Mouse (Mus musculus) liver, embryonic 11.5 days (tissue): ENCODE data around the gene Clec2i. TPM values are rescaled to one million over a fixed set of nuclear protein-coding genes. Genes with fewer than 3 reads are reported as not detected.
A peak's percentile ranks its signal among the peaks of the same experiment; 100 is the strongest.

ENCODE experiments used
- ATAC-seq: fragments of 200-750 bp; cut with Nextera tagmentation; replicated peaks from 2 replicates; pipeline ENCODE4 v1.8.0; 2017; ENCODE audit warnings: moderate number of reproducible peaks, mild to moderate bottlenecking, moderate TSS enrichment, moderate library complexity; ENCODE audit not compliant: low FRiP score
- DNase-seq: peaks from one replicate; pipeline ENCODE4 v3.0.0-alpha.2; 2017; ENCODE audit warnings: low spot score
- H3K27ac ChIP-seq: fragments of 300-500 bp; sonication (generic); 2 replicates; pipeline ENCODE4 v1.5.1; 2014; ENCODE audit warnings: mild to moderate bottlenecking, low read depth, low read length, control low read depth
- H3K27me3 ChIP-seq: fragments of 300-500 bp; sonication (generic); replicated peaks from 2 replicates; pipeline ENCODE4 v1.6.1; 2014; ENCODE audit warnings: low read length, mixed read lengths; ENCODE audit not compliant: control insufficient read depth, insufficient read depth
- H3K36me3 ChIP-seq: fragments of 300-500 bp; sonication (generic); 2 replicates; pipeline ENCODE4 v1.6.1; 2014; ENCODE audit warnings: mild to moderate bottlenecking, low read length, moderate library complexity, mixed read lengths; ENCODE audit not compliant: control insufficient read depth, insufficient read depth
- H3K4me1 ChIP-seq: fragments of 300-500 bp; sonication (generic); replicated peaks from 2 replicates; pipeline ENCODE4 v1.6.1; 2014; ENCODE audit warnings: low read length, mixed read lengths; ENCODE audit not compliant: control insufficient read depth, insufficient read depth
- H3K4me2 ChIP-seq: fragments of 300-500 bp; sonication (generic); 2 replicates; pipeline ENCODE4 v1.6.1; 2014; ENCODE audit warnings: mild to moderate bottlenecking, control low read depth, moderate library complexity
- H3K4me3 ChIP-seq: fragments of 300-500 bp; sonication (generic); 2 replicates; pipeline ENCODE4 v1.5.1; 2014; ENCODE audit warnings: low read depth, low read length, control low read depth
- H3K9ac ChIP-seq: fragments of 300-500 bp; sonication (generic); 2 replicates; pipeline ENCODE4 v1.6.1; 2014; ENCODE audit warnings: low read depth, low read length, control low read depth
- H3K9me3 ChIP-seq: fragments of 300-500 bp; sonication (generic); 2 replicates; pipeline ENCODE4 v1.6.1; 2016; ENCODE audit warnings: low read length, inconsistent platforms, mixed read lengths; ENCODE audit not compliant: control insufficient read depth
- WGBS: fragments of 180-500 bp; shearing (Covaris S2); extraction: QIAGEN DNeasy Blood & Tissue Kit; methylation state at CpG from one replicate; pipeline ENCODE4 v1.1.7; 2014; 5-methylcytosine and 5-hydroxymethylcytosine counted together
- polyA plus RNA-seq: library from polyadenylated mRNA; unstranded; fragments of >200 nt; fragmentation: Nextera tagmentation; extraction: Ambion mirVana; gene quantifications from 2 replicates; pipeline ENCODE4 v1.2.1, GENCODE M21; 2014

The Clec2i gene
- polyA plus RNA-seq, 1 experiment from 2014 or later = not detected

DNA sequence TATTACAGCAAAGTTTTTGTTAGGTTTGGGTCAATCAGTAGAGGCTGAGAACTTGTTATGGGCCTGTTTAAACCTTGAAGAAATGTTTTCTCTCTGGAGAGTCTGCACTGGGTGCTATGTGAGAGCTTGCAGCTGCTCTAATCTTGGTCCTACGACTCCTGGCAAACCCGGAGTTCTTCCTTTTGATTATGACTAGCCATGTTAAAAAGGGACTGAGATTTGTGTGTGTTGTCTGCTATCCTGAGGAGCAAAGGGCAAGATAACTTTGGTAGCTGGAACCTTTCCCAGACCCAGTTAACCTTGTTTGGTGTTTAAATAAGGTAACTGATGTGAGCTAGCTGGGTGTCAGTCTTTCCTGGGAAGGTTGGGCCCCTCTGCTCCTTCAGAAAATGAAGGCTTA lies 36.7 kb upstream of the Clec2i start:
- Histone ChIP-seq H3K36me3 (no peaks in the 10 kb centered on the region), H3K9ac (no peak overlapping the region), H3K4me2 (no peak overlapping the region; the same call in 1 of the 2 replicates), H3K4me1 (no peaks in the 10 kb centered on the region; the same call in 1 of the 2 replicates), H3K4me3 (no peak overlapping the region), H3K9me3 (no peaks in the 10 kb centered on the region), H3K27me3 (no peaks in the 10 kb centered on the region), H3K27ac (no peak overlapping the region)
- DNase-seq (no peak), ATAC-seq (no peak)
- 50% methylated on average over 2 of the region's 2 CpGs for WGBS

- Histone ChIP-seq H3K4me2 (no peak overlapping the region), H3K27ac (no peak overlapping the region), H3K27me3 (no peaks in the 10 kb centered on the region), H3K9ac (no peak overlapping the region), H3K36me3 (no peaks in the 10 kb centered on the region), H3K4me1 (no peaks in the 10 kb centered on the region; the same call in 1 of the 2 replicates), H3K9me3 (no peaks in the 10 kb centered on the region), H3K4me3 (no peak overlapping the region)
- ATAC-seq (no peak), DNase-seq (no peak)
- WGBS = 76% methylated on average over 2 of the region's 2 CpGs
Observed at GRCm38 (mm10) chr6:128851151-128851550, 36.2 kb upstream of the Clec2i start.

GRCm38 (mm10) chr6:128852766-128853165 lies 34.6 kb upstream of the Clec2i start:
- no peak overlapping the region for H3K4me3 ChIP-seq
- no peaks in the 10 kb centered on the region for H3K27me3 ChIP-seq
- no peak overlapping the region for H3K9ac ChIP-seq
- H3K36me3 ChIP-seq = no peaks in the 10 kb centered on the region
- no peak for ATAC-seq
- no peaks in the 10 kb centered on the region for H3K9me3 ChIP-seq
- no peak overlapping the region for H3K4me2 ChIP-seq
- 59% methylated on average over 3 of the region's 3 CpGs for WGBS
- no peak for DNase-seq
- H3K4me1 ChIP-seq = no peaks in the 10 kb centered on the region; the same call in 1 of the 2 replicates
- no peak overlapping the region for H3K27ac ChIP-seq

GRCm38 (mm10) chr6:128854024-128854820 lies 33.2 kb upstream of the Clec2i start:
- WGBS = 51% methylated on average over 12 of the region's 12 CpGs
- Histone ChIP-seq H3K9me3 (no peaks in the 10 kb centered on the region), H3K4me2 (no peak overlapping the region), H3K4me3 (no peak overlapping the region), H3K27me3 (no peaks in the 10 kb centered on the region), H3K9ac (no peak overlapping the region), H3K4me1 (no peaks in the 10 kb centered on the region; the same call in 1 of the 2 replicates), H3K27ac (no peak overlapping the region), H3K36me3 (no peaks in the 10 kb centered on the region)
- ATAC-seq (peak; percentile 46), DNase-seq (no peak)

- Histone ChIP-seq H3K4me1 (no peaks in the 10 kb centered on the region; the same call in 1 of the 2 replicates), H3K9ac (no peak overlapping the region), H3K4me3 (no peak overlapping the region), H3K4me2 (no peak overlapping the region), H3K9me3 (no peaks in the 10 kb centered on the region), H3K27me3 (no peaks in the 10 kb centered on the region), H3K36me3 (no peaks in the 10 kb centered on the region), H3K27ac (no peak overlapping the region)
- 91% methylated on average over 3 of the region's 3 CpGs for WGBS
- DNase-seq = no peak
- ATAC-seq = no peak
Observed at GRCm38 (mm10) chr6:128854895-128855294, 32.5 kb upstream of the Clec2i start.

GRCm38 (mm10) chr6:128855477-128855876 lies 31.9 kb upstream of the Clec2i start:
- Histone ChIP-seq H3K27me3 (no peaks in the 10 kb centered on the region), H3K4me1 (no peaks in the 10 kb centered on the region; the same call in 1 of the 2 replicates), H3K36me3 (no peaks in the 10 kb centered on the region), H3K27ac (no peak overlapping the region), H3K9me3 (no peaks in the 10 kb centered on the region), H3K4me2 (no peak overlapping the region), H3K4me3 (no peak overlapping the region), H3K9ac (no peak overlapping the region)
- DNase-seq (no peak), ATAC-seq (no peak)
- 35% methylated on average over 1 of the region's 1 CpGs for WGBS

DNA sequence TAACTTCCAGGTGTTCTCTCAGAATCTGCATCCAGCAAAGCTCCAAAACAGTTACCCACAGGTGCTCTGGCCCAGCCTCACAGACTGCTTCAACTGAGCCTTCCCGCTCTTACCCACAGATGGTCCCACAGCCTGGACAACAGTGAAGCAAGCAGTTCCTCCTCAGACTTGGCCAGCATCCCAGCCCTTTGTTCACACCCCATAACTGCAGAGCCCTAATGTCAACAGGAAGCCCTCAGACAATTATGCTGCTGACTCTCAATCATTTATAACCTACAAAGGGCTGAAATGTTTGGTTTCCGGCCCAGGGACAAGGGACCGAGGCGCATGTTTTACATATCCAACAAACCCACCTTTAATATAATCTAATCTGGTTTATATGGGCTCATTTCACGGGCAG lies 31.1 kb upstream of the Clec2i start:
- Histone ChIP-seq H3K27ac (no peak overlapping the region), H3K9ac (no peak overlapping the region), H3K9me3 (no peaks in the 10 kb centered on the region), H3K4me2 (no peak overlapping the region), H3K27me3 (no peaks in the 10 kb centered on the region), H3K36me3 (no peaks in the 10 kb centered on the region), H3K4me3 (no peak overlapping the region), H3K4me1 (no peaks in the 10 kb centered on the region; the same call in 1 of the 2 replicates)
- ATAC-seq = 0 out of 2 replicates have a peak, but pooled peaks have one; percentile 36
- no peak for DNase-seq
- 76% methylated on average over 5 of the region's 5 CpGs for WGBS

GRCm38 (mm10) chr6:128857976-128858375 lies 29.4 kb upstream of the Clec2i start:
- no peak overlapping the region for H3K4me3 ChIP-seq
- H3K27me3 ChIP-seq = no peaks in the 10 kb centered on the region
- H3K27ac ChIP-seq = no peak overlapping the region
- WGBS = 86% methylated on average over 2 of the region's 2 CpGs
- ATAC-seq = no peak
- DNase-seq = no peak
- H3K9me3 ChIP-seq = no peaks in the 10 kb centered on the region
- no peak overlapping the region for H3K4me2 ChIP-seq
- H3K36me3 ChIP-seq = no peaks in the 10 kb centered on the region
- no peak overlapping the region for H3K9ac ChIP-seq
- H3K4me1 ChIP-seq = no peaks in the 10 kb centered on the region; the same call in 1 of the 2 replicates

DNA sequence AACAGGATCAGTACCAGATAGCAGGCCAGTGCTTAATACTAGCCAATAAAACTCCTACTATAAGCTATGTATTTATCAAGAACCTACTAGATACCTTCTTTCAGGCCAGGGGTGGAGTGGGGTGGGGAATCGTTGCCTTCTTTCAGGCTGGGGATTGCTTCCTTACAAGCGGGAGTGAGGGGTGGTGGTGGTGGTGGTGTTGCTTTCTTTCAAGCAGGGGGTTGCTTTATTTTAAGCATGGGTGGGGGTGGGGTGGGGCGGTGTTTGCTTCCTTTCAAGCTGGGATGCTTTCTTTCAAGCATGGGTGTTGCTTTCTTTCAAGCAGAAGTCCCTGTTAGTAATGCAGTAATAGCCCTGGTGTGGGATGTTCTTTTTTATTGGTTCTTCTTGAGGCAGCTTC lies 18.5 kb upstream of the Clec2i start:
- Histone ChIP-seq H3K4me1 (no peaks in the 10 kb centered on the region), H3K4me2 (no peak overlapping the region), H3K4me3 (no peak overlapping the region), H3K36me3 (no peaks in the 10 kb centered on the region), H3K9me3 (no peaks in the 10 kb centered on the region), H3K27me3 (no peaks in the 10 kb centered on the region), H3K27ac (no peak overlapping the region), H3K9ac (no peak overlapping the region)
- ATAC-seq (no peak), DNase-seq (no peak)
- 24% methylated on average over 3 of the region's 3 CpGs for WGBS
